Mouse (Mus musculus) C2C12 (cell line): Measurements from ENCODE around the gene Ap1ar.

ENCODE experiments used
- CTCF ChIP-seq: IDR thresholded peaks from one replicate; pipeline ENCODE4 v1.5.1; 2011; ENCODE audit not compliant: control insufficient read depth, insufficient read depth, insufficient read length
- MAX ChIP-seq: IDR thresholded peaks from one replicate; pipeline ENCODE4 v1.6.1; 2011; ENCODE audit warnings: mild to moderate bottlenecking, control low read depth

- TF ChIP-seq CTCF: no peak
- TF ChIP-seq MAX: no peak
These were observed 44.3 kb downstream of the Ap1ar start for GRCm38 (mm10) chr3:127793022-127793421.
